Mouse (Mus musculus): Measurements from ENCODE around the gene Gm20425.

DNA sequence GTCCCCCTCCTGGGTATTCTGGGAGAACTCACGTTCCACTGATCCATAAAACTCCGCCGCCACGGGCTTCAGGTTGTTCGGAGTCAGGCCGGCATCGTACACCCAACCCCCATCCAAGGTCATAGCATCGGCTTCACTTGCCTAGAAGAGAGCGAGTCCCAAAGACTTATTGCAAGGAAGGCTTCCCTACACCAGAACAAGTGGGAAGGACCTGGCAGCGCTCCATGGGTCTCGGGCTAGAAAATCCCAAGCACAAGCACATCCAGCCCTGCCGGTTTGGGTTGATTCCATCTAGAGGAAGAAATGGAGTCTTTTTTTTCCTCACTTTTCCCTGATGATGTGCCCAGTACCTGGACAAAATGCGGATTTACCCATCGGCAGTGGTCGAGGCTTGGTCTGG lies 3.3 kb downstream of the Gm20425 start:
- no peak for TF ChIP-seq CTCF (IDR thresholded peaks at IDR 0.05; ENCODE audit: insufficient read depth, low read depth, low read length)
- TF ChIP-seq POLR2A (IDR thresholded peaks at IDR 0.05; ENCODE audit: insufficient read depth, low read depth, low read length) = no peak

Data from olfactory bulb, adult 2 months (tissue).